Mouse (Mus musculus): ENCODE data around the gene Prpf39. TPM values are rescaled to one million over a fixed set of nuclear protein-coding genes. Genes with fewer than 3 reads are reported as not detected.

Gene Prpf39
- total and polyA plus RNA-seq, 2 experiments from 2014 or later = 28.9 to 36.9 TPM

GRCm38 (mm10) chr12:65073611-65074178 is 37.6 kb downstream of the Prpf39 start, which contains the start of gene Fkbp3:
Gene Fkbp3 (minus strand): TSS chr12:65074007.
- peak within 1 kb of the TSS; percentile 88 for H3K4me2 ChIP-seq (ENCODE audit: low read depth, low read length)
- WGBS = under 1% methylated on average over 46 of the region's 49 CpGs
- no peaks in the 10 kb centered on the region for H3K27me3 ChIP-seq (ENCODE audit: insufficient read depth, low read length)

GRCm38 (mm10) chr12:65074651-65075050 is 38.5 kb downstream of the Prpf39 start:
- TF ChIP-seq CTCF (IDR thresholded peaks at IDR 0.05; ENCODE audit: low read depth) = no peak
- Histone ChIP-seq H3K9me3 (ENCODE audit: low read length) (no peaks in the 10 kb centered on the region), H3K4me2 (ENCODE audit: low read depth, low read length) (peak overlapping the region; percentile 88), H3K27ac (peak overlapping the region; percentile 84; the same call in 1 of the 2 replicates), H3K27me3 (ENCODE audit: insufficient read depth, low read length) (no peaks in the 10 kb centered on the region), H3K9ac (replicated peaks; ENCODE audit: low read length) (no peak overlapping the region), H3K4me3 (ENCODE audit: low read length) (peak overlapping the region; percentile 90), H3K36me3 (ENCODE audit: insufficient read depth, low read length) (no peaks in the 10 kb centered on the region), H3K4me1 (ENCODE audit: insufficient read depth, low read length) (peaks cover 14% of the 10 kb centered on the region)
- ATAC-seq (no peak), DNase-seq (ENCODE audit: low spot score) (no peak)
- WGBS = 40% methylated on average over 7 of the region's 7 CpGs

More at GRCm38 (mm10) chr12:65073611-65074178, 37.6 kb downstream of the Prpf39 start, which contains the start of gene Fkbp3:
- Histone ChIP-seq H3K36me3 (ENCODE audit: insufficient read depth, low read length) (peaks cover 5% of the 10 kb centered on the region), H3K4me3 (ENCODE audit: low read length) (peak within 1 kb of the TSS; percentile 90), H3K9ac (replicated peaks; ENCODE audit: low read length) (peak within 1 kb of the TSS; percentile 92), H3K9me3 (ENCODE audit: low read length) (no peaks in the 10 kb centered on the region), H3K27ac (peak within 1 kb of the TSS; percentile 97), H3K4me1 (ENCODE audit: insufficient read depth, low read length) (peaks cover 14% of the 10 kb centered on the region)
- peak; percentile 99 for ATAC-seq
- peak; percentile 99 for DNase-seq (ENCODE audit: low spot score)
- no peak for TF ChIP-seq CTCF (IDR thresholded peaks at IDR 0.05; ENCODE audit: low read depth)

- H3K4me2 ChIP-seq (ENCODE audit: low read depth, low read length) = peak within 1 kb of the TSS; percentile 88
- peak within 1 kb of the TSS; percentile 84 for H3K9ac ChIP-seq (replicated peaks; ENCODE audit: low read length)
- no peaks in the 10 kb centered on the region for H3K9me3 ChIP-seq (ENCODE audit: low read length)
- DNase-seq (ENCODE audit: low spot score) (peak; percentile 97), ATAC-seq (peak; percentile 60)
- 2% methylated on average over 39 of the region's 39 CpGs for WGBS
- H3K4me1 ChIP-seq (ENCODE audit: insufficient read depth, low read length) = peaks cover 14% of the 10 kb centered on the region
- no peaks in the 10 kb centered on the region for H3K27me3 ChIP-seq (ENCODE audit: insufficient read depth, low read length)
- no peak for TF ChIP-seq CTCF (IDR thresholded peaks at IDR 0.05; ENCODE audit: low read depth)
- peak within 1 kb of the TSS; percentile 84 for H3K27ac ChIP-seq
- peak within 1 kb of the TSS; percentile 90 for H3K4me3 ChIP-seq (ENCODE audit: low read length)
- H3K36me3 ChIP-seq (ENCODE audit: insufficient read depth, low read length) = no peaks in the 10 kb centered on the region
Observed at GRCm38 (mm10) chr12:65075085-65075732, 39.1 kb downstream of the Prpf39 start, which contains the start of gene Fancm. Gene Fancm (plus strand): TSS chr12:65075603.

GRCm38 (mm10) chr12:65075733-65076310 is 39.7 kb downstream of the Prpf39 start:
- TF ChIP-seq CTCF (IDR thresholded peaks at IDR 0.05; ENCODE audit: low read depth) = no peak
- Histone ChIP-seq H3K9me3 (ENCODE audit: low read length) (no peaks in the 10 kb centered on the region), H3K27me3 (ENCODE audit: insufficient read depth, low read length) (no peaks in the 10 kb centered on the region), H3K36me3 (ENCODE audit: insufficient read depth, low read length) (no peaks in the 10 kb centered on the region), H3K4me1 (ENCODE audit: insufficient read depth, low read length) (peaks cover 14% of the 10 kb centered on the region), H3K4me2 (ENCODE audit: low read depth, low read length) (peak overlapping the region; percentile 88), H3K9ac (replicated peaks; ENCODE audit: low read length) (peak overlapping the region; percentile 84), H3K27ac (peak overlapping the region; percentile 84), H3K4me3 (ENCODE audit: low read length) (peak overlapping the region; percentile 90)
- peak; percentile 1; the same call in 1 of the 2 replicates for ATAC-seq
- under 1% methylated on average over 41 of the region's 41 CpGs for WGBS
- DNase-seq (ENCODE audit: low spot score) = peak; percentile 43

- Histone ChIP-seq H3K4me2 (ENCODE audit: low read depth, low read length) (peak overlapping the region; percentile 88), H3K4me3 (ENCODE audit: low read length) (peak overlapping the region; percentile 90; the same call in 1 of the 2 replicates), H3K36me3 (ENCODE audit: insufficient read depth, low read length) (no peaks in the 10 kb centered on the region), H3K4me1 (ENCODE audit: insufficient read depth, low read length) (peaks cover 14% of the 10 kb centered on the region), H3K9ac (replicated peaks; ENCODE audit: low read length) (no peak overlapping the region; the same call in 1 of the 2 replicates), H3K27me3 (ENCODE audit: insufficient read depth, low read length) (no peaks in the 10 kb centered on the region), H3K27ac (no peak overlapping the region), H3K9me3 (ENCODE audit: low read length) (no peaks in the 10 kb centered on the region)
- 79% methylated on average over 9 of the region's 9 CpGs for WGBS
- no peak for TF ChIP-seq CTCF (IDR thresholded peaks at IDR 0.05; ENCODE audit: low read depth)
- DNase-seq (ENCODE audit: low spot score) = no peak
- no peak for ATAC-seq
Observed at GRCm38 (mm10) chr12:65076906-65077305, 40.8 kb downstream of the Prpf39 start.

- DNase-seq (ENCODE audit: low spot score) (no peak), ATAC-seq (no peak)
- H3K36me3 ChIP-seq (ENCODE audit: insufficient read depth, low read length) = peaks cover 16% of the 10 kb centered on the region; the same call in 1 of the 2 replicates
- H3K9ac ChIP-seq (replicated peaks; ENCODE audit: low read length) = no peak overlapping the region
- no peaks in the 10 kb centered on the region for H3K9me3 ChIP-seq (ENCODE audit: low read length)
- no peak overlapping the region for H3K4me2 ChIP-seq (ENCODE audit: low read depth, low read length)
- TF ChIP-seq CTCF (IDR thresholded peaks at IDR 0.05; ENCODE audit: low read depth) = no peak
- H3K27me3 ChIP-seq (ENCODE audit: insufficient read depth, low read length) = no peaks in the 10 kb centered on the region
- no peaks in the 10 kb centered on the region for H3K4me1 ChIP-seq (ENCODE audit: insufficient read depth, low read length)
- H3K4me3 ChIP-seq (ENCODE audit: low read length) = no peak overlapping the region
- H3K27ac ChIP-seq = no peak overlapping the region
- 74% methylated on average over 1 of the region's 1 CpGs for WGBS
Observed at GRCm38 (mm10) chr12:65108746-65109145, 72.6 kb downstream of the Prpf39 start.

Measured in hindbrain, postnatal 0 days (tissue).